In genomic region chr9:96029886-96030285, GRCm38 (mm10) we compare ENCODE assay signal across 19 mouse cellular contexts.
DNase-seq lines count a peak whose midpoint lies in the region; ATAC-seq lines count a peak whose summit lies in the region.
"Had no signal": no experiment of that assay in that cellular context is flagged by ENCODE, and none has a peak within 500 bp of the region (broad histone marks: within the 10 kb centered on the region; RNA-seq: fewer than 3 reads in every experiment).

No protein-coding gene starts in this region.

- DNase-seq in fat pad, adult 2 months (ENCODE audit: extremely low read depth, low read depth, low spot score): peak; percentile 96
- DNase-seq in gonadal fat pad, adult 2 months (ENCODE audit: low read depth): peak; percentile 97
- DNase-seq: adrenal gland, adult 2 months; adrenal gland, adult 8-10 months; adrenal gland, postnatal 10 days; adrenal gland, postnatal 14 days; adrenal gland, postnatal 25 days; adrenal gland, postnatal 36 days; B cell, adult 2 months; cerebellum, adult 11 months; cerebellum, adult 11-12 months; cerebellum, adult 18-20 months had no signal

- H3K27me3 ChIP-seq in heart, embryonic 11.5 days (ENCODE audit: control insufficient read depth, insufficient read depth, low read length): no peaks in the 10 kb centered on the region
- no peaks in the 10 kb centered on the region for H3K27me3 ChIP-seq in midbrain, embryonic 13.5 days
- H3K27me3 ChIP-seq: CH12.LX, Patski had no signal

- H3K9me3 ChIP-seq in heart, embryonic 11.5 days (replicated peaks; ENCODE audit: control insufficient read depth, low read length): no peaks in the 10 kb centered on the region
- no peaks in the 10 kb centered on the region for H3K9me3 ChIP-seq in midbrain, embryonic 13.5 days
- H3K9me3 ChIP-seq: G1E had no signal

- peaks cover 13% of the 10 kb centered on the region for H3K36me3 ChIP-seq in heart, embryonic 11.5 days (ENCODE audit: control insufficient read depth, insufficient read depth, low read length)
- peaks cover 80% of the 10 kb centered on the region for H3K36me3 ChIP-seq in midbrain, embryonic 13.5 days

- no peak for ATAC-seq in heart, embryonic 11.5 days (replicated peaks; ENCODE audit: insufficient number of reproducible peaks, low FRiP score, low TSS enrichment)
- ATAC-seq in midbrain, embryonic 13.5 days: no peak
- ATAC-seq: activated CD4-positive, CD25-positive, alpha-beta regulatory T cell, adult 4 months; CD4-positive, CD25-positive, alpha-beta regulatory T cell, adult 4 months; Patski had no signal

- no peak overlapping the region for H3K4me3 ChIP-seq in heart, embryonic 11.5 days (ENCODE audit: low read depth, low read length)
- no peak overlapping the region for H3K4me3 ChIP-seq in midbrain, embryonic 13.5 days (replicated peaks)

- H3K4me2 ChIP-seq in heart, embryonic 11.5 days: no peak overlapping the region
- H3K4me2 ChIP-seq in midbrain, embryonic 13.5 days (replicated peaks): no peak overlapping the region

- WGBS in heart, embryonic 11.5 days (ENCODE audit: insufficient replicate concordance): 87% methylated on average over 5 of the region's 5 CpGs
- 97% methylated on average over 5 of the region's 5 CpGs for WGBS in midbrain, embryonic 13.5 days

- H3K4me1 ChIP-seq in heart, embryonic 11.5 days (ENCODE audit: control insufficient read depth, insufficient read depth, low read length): no peaks in the 10 kb centered on the region
- H3K4me1 ChIP-seq in midbrain, embryonic 13.5 days (replicated peaks): no peaks in the 10 kb centered on the region

- H3K9ac ChIP-seq in heart, embryonic 11.5 days (ENCODE audit: low read depth, low read length): no peak overlapping the region
- no peak overlapping the region for H3K9ac ChIP-seq in midbrain, embryonic 13.5 days (replicated peaks)

- no peak overlapping the region for H3K27ac ChIP-seq in heart, embryonic 11.5 days (ENCODE audit: low read depth, low read length)
- H3K27ac ChIP-seq in midbrain, embryonic 13.5 days: no peak overlapping the region
